Mouse (Mus musculus) T-helper 2 cell (primary cell): ENCODE results near the gene Synj2.

ENCODE experiments used
- in situ Hi-C: fragments of 300-600 bp; cut with MboI, MseI; formaldehyde crosslinking; loops from one replicate; pipeline ENCODE4 v1.15.1; 2025; ENCODE audit warnings: high pct_unique_total_duplicates

Synj2 gene

GRCm38 (mm10) chr17:5970298-5970821, 29.3 kb downstream of the Synj2 start:
- in situ Hi-C loops: no loop called here

GRCm38 (mm10) chr17:5973536-5973935, 32.5 kb downstream of the Synj2 start:
- in situ Hi-C loops: no loop called here

GRCm38 (mm10) chr17:5975099-5975977, 34.3 kb downstream of the Synj2 start:
- in situ Hi-C loops: loop anchor here (5.0 kb wide), 1 partner anchor 33 kb away; the partner anchor contains the start of gene Synj2

DNA sequence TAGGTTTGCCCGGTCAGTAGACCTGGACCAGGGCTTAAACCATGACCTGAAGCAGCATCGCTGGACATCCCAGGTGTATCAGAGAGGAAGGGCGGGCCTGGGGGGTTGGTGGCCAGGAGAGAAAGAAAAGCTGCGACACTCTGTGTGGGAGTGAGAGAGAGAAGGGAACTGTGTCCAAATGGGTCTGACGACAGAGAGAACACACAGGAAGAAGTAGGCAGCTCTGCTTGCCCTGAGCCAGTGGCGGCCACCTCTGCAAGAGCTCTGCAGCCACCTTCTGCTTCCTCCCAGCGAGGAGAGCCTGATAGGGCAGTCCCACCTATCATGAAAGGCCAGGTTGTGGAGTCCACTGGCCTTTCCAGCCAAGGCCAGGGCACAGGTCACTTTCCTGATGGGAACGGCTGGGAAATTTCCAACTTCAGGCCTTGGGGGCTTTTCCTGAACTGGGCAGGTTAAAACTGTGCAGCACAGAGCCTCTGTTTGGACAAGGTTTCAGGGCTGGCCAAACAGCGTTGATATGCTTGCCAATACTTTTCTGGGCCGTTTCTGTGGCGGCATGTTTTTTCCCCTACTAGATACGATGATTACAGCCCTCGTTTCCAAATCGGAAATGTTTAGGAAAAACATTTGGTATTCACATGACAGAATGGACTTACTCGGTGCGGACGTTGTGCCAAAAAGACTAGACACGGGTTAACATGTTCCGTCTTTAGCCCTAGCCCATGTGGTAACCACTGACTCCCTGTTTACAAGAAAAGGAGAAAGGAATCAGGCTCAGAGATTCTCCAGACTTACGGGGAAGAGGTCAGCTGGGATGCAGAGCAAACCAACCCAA, 35.4 kb downstream of the Synj2 start:
- in situ Hi-C loops: loop anchor here (5.0 kb wide), 1 partner anchor 34 kb away; the partner anchor contains the start of gene Synj2

DNA sequence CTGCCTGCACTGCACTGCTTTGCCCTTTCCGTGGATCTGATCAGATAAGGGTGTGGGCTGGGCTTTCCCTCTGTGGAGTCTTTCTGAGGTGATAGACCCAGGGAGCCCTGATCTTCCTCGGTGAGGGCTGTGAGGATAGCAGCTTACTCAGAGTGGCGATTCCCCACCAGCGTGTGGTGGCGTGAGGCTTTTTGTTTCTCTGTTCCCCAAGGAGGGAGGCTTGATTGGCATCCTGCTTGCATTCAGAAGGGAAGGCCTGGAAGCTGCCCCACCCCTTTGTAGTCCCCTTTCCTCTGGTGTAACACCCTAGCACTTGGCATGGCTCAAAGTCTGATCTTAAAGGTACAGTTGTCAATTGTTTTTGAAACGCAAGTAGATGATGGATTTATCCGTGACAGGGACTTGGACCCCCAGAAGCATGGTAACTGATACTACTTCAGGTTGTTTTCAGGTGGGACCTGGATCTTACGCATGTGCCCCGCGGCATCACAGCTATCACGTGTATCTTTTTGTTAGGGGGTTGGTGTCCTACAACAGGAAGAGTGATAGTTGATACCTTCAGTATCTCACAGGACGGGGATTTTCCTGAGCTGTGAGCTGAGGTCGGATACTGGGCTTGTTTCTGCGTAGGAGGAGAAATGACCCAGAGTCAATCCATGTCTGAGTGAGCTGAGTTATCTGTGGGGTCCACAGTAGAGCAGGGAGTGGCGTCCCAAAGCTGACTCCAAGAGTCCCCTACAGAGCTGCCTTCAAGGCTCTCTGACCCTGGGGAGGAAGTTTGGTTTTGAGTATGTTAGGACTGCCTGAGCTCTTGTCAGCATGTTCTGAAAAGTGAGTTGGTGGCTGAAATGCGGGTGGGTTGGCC, 36.2 kb downstream of the Synj2 start:
- in situ Hi-C loops: loop anchor here (5.0 kb wide), 1 partner anchor 35 kb away; the partner anchor contains the start of gene Synj2

GRCm38 (mm10) chr17:5977921-5978504, 36.9 kb downstream of the Synj2 start:
- in situ Hi-C loops: loop anchor here (5.0 kb wide), 1 partner anchor 36 kb away; the partner anchor contains the start of gene Synj2

DNA sequence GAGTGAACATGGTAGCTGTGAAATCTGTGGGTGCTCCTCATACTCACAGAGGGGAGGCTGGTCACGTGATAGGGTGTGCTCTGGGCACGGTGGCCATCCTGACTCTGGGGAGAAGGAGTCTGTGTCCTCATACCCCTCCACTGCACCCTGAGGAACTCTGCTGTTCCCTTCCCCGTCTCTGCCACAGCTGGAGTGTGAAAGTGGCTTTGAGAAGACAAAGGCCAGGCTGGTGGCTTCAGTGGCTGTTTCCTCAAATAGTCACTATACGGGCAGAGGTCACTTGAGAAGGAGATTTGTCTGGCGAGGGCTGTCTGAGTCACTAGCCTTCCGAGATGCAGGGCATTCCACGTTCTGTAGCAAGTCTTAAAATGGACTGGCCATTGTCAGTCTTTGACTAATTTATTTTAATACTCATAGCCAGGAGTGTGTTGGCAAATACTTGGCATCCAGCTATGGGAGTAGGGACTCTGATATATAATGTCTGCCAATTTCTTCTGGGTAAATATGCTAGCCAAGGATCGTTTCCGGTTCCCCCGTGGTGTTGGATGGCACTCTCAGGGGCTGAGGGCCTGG, 37.5 kb downstream of the Synj2 start:
- in situ Hi-C loops: loop anchor here (5.0 kb wide), 1 partner anchor 36 kb away; the partner anchor contains the start of gene Synj2

DNA sequence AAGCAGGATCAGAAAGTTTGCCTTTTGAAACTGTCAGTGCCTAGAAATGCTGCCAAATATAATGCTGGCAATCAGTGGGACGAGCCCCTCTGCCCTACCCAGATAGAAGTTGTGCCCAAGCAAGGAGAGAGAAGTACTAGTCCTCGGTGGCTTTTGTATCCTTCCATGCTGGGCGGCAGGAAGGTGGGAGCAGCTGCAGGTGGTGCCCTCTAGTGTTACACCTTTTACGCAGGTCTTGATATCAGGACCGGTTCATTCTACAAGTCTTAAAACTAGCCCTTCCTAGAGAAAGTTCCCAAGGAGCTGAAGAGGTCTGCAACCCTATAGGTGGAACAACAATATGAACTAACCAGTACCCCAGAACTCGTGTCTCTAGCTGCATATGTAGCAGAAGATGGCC, 39.8 kb downstream of the Synj2 start:
- in situ Hi-C loops: no loop called here

DNA sequence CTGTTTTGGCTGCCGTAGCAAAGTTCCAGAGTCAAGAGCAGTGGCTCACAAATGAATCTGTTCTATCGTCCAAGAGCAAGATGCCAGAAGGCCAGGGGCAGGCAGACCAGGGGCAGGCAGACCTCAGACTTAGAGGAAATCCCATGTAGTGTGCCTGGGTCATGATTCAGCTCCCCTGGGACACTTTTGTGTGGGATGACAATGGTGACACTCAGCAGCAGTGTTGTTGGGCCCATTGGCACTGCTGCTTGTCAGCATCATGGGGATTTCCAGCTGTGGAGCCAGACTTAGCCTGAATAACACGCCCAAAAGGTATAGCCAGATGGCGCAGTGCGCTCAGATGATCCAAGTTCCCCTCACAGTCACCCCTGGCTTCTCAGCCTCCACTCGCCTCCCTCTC, 42.1 kb downstream of the Synj2 start:
- in situ Hi-C loops: no loop called here

- in situ Hi-C loops: no loop called here
These were observed 42.8 kb downstream of the Synj2 start for GRCm38 (mm10) chr17:5983901-5984300.

DNA sequence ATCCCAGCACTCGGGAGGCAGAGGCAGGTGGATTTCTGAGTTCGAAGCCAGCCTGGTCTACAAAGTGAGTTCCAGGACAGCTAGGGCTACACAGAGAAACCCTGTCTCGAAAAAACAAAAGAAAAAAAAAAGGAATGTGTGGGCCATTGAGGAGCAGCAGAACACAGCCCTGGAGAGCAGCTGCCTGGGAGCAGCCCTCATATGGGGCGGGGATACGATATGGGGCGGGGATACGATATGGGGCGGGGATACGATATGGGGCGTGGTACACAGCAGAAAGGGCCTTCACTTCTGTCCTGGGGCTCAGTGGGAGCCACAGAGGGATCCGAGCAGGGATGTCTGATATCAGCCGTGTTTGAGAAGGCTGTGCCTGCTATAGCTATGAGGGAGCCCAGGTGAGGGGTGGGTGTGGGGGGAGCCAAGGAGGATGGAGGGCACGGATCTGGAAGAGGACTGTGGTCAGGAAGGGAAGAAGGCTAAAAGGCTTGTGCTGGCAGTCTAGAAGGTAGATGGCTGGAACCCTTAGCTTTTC, 43.7 kb downstream of the Synj2 start:
- in situ Hi-C loops: no loop called here

DNA sequence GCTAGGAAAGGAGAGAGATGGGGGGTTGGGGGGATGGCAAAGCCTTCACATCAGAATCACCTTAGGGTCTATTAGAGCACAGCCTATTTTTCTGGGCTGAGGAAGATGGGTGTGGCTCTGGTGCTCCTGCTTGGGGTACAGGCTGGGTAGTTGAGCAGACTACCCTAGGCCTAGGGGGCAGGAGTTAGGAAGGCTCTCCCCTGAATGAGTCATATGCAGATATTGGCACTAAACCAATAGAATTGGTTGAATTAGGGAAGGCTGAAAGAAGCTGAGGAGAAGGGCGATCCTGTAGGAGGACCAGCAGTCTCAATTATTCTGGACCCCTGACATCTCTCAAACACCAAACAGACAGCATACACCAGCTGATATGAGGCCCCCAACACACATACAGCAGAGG, 44.2 kb downstream of the Synj2 start:
- in situ Hi-C loops: no loop called here

DNA sequence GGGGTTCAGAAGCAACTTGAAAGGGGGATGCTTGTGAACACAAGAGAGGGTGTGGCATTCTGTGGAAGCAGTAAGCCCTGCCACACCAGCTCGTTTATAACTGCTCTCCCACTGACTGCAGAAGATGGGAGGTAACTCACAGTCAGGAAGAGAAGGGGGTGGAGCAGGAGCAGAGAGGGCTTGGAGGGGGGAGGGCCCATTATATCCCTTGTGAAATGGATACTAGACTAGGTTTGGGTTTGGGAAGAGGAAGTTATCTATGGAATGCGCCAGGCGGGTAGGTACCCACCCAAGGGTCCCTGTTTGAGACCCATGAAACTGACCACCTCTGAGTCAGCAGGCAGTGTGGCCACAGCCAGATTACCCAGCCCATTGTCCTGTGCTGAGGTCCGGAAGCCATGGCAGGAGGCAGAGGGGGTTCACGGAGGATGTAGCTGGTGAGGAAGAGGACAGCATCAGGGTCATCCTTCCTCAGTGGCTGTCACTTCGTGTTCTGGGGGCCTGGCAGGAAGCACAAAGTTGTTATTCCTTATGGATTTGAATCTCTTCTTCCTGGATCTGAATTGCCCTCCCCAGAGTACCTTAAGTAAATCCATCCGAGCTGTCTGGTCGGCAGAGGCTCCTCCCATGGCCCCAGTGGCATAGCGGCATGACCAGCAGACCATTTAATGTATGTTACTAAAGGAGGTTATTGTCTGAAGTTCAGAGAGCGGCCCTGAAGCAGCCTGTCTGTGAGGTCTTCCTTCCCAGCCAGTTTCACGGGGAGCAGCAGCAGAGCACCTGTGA, 46.4 kb downstream of the Synj2 start:
- in situ Hi-C loops: no loop called here

DNA sequence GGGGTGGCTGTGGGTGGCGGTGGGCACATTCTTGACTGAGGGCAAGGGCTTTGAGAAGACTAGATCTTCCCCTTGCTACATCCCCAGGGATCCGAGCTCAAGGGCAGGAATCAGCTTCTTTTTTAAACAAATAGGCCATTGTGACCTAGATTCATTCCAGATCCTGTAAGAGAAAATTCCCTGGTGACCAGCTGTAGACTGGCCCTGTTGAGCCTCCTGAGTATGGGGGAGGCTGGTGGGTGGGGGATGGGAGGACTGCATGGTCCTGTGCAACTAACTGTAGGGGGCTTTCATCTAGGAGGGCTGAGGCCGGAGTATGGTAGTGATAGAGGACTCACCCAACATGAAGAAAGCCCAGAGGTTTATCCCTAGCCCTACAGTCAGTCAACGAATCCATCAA, 47.0 kb downstream of the Synj2 start:
- in situ Hi-C loops: no loop called here

DNA sequence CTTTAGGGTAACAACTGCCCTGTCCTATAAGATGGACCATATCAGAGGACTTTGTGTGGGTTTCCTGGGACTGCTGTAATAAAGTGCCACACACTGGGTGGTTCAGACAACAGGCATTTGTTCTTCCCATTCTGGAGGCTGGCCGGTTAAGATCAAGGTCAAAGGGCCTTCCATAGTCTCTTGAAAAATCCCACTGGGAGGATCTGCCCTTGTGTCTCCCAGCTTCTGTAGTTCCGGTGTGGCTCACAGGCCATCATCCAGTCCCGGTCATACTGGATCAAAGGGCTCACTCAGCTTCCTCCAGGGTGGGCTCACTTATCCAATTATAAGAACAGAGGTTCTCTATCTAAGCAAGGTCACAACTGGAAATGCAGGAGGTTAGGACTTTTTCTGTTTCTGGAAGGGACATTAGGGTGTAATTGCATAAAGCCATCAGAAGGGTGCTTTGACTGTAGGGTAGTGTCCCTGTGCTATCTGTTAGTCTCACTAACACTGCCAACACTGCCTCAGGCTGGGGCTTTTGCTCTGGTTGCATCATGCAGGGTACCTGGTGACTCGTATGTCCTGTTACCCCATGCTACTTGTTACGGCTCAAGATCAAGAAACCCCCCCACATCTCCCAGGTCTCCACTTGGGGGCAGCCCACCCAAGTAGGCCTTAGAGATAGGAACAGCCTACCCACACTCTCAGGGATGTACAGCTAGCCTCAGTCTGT, 51.9 kb downstream of the Synj2 start:
- in situ Hi-C loops: no loop called here

DNA sequence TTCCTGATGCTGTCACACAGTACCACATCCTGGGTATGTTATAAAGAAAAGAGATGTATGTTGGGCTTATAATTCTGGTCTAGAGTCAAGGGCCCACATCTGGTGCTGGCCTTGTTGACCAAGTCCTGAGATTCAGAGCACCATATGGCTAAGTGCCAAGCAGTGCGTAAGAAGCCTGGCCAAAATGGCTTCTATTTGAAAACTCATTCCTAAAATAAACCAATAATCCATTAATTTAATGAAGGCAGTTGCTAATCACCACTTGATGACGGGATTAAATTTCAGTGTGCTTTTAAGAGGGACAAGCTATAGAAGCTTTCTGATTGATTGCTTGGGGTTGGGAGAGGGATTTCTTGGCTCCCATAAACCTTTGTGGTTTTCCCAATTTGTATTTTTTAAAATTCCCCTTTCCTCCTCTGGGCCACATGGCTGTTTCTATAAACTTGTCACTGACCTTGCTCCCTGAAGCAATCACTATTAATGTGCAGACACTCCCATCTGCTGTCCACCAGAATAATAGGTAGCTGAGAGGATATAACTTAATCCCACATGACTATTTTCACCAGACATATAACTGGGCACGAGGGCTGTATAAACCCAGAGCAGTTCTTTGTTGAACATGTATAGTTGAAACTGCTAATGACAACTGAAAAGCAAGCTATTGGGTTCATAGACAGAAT, 52.6 kb downstream of the Synj2 start:
- in situ Hi-C loops: no loop called here

DNA sequence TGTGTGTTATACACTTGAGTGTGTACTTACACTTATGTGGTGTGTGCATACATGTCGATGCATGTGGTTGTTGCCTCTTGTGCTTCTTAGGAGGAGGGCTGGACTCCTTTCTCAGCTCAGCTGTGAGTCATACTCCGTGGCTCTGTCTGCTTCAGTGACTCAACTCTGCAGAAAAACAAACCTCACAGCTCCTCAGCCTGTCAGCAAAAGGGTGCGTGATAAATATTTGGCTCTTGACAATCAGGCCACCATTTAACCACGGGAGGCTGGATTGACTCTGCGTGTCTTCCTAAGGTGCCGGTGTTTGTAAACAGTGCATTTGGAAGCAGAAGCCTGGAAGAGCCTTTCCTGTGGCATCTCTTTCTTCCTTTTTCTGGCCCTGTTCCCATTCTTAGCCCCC, 53.5 kb downstream of the Synj2 start:
- in situ Hi-C loops: no loop called here

- in situ Hi-C loops: no loop called here
These were observed 55.5 kb downstream of the Synj2 start for GRCm38 (mm10) chr17:5996589-5996988.
